Mouse (Mus musculus) limb, embryonic 12.5 days (tissue): ENCODE results near the gene Slc25a17. TPM values are rescaled to one million over a fixed set of nuclear protein-coding genes. Genes with fewer than 3 reads are reported as not detected.

Source experiments
- ATAC-seq: fragments of 200-750 bp; cut with Nextera tagmentation; 2 replicates; pipeline ENCODE4 v1.8.0; 2017; ENCODE audit warnings: low read depth, moderate TSS enrichment; ENCODE audit not compliant: insufficient number of reproducible peaks, insufficient read depth, low FRiP score, low TSS enrichment
- H3K27ac ChIP-seq: fragments of 300-500 bp; sonication (generic); 2 replicates; pipeline ENCODE4 v1.5.1; 2016; ENCODE audit warnings: mild to moderate bottlenecking, moderate library complexity
- H3K27me3 ChIP-seq: fragments of 300-500 bp; sonication (generic); 2 replicates; pipeline ENCODE4 v1.6.1; 2016; ENCODE audit warnings: mild to moderate bottlenecking, moderate library complexity
- H3K36me3 ChIP-seq: fragments of 300-500 bp; sonication (generic); 2 replicates; pipeline ENCODE4 v1.6.1; 2016; ENCODE audit warnings: mild to moderate bottlenecking, moderate library complexity
- H3K4me1 ChIP-seq: fragments of 300-500 bp; sonication (generic); replicated peaks from 2 replicates; pipeline ENCODE4 v1.6.1; 2016
- H3K4me2 ChIP-seq: fragments of 300-500 bp; sonication (generic); 2 replicates; pipeline ENCODE4 v1.6.1; 2016; ENCODE audit warnings: mild to moderate bottlenecking, moderate library complexity
- H3K4me3 ChIP-seq: fragments of 300-500 bp; sonication (generic); replicated peaks from 2 replicates; pipeline ENCODE4 v1.5.1; 2016; ENCODE audit warnings: mild to moderate bottlenecking
- H3K9ac ChIP-seq: fragments of 300-500 bp; sonication (generic); replicated peaks from 2 replicates; pipeline ENCODE4 v1.6.1; 2016; ENCODE audit warnings: mild to moderate bottlenecking, moderate library complexity
- H3K9me3 ChIP-seq: fragments of 300-500 bp; sonication (generic); 2 replicates; pipeline ENCODE4 v1.6.1; 2016; ENCODE audit warnings: mild to moderate bottlenecking, moderate library complexity
- WGBS: fragments of 180-500 bp; shearing (Covaris S2); methylation state at CpG from one replicate; pipeline ENCODE4 v1.1.7; 2016; 5-methylcytosine and 5-hydroxymethylcytosine counted together
- polyA plus RNA-seq: library from polyadenylated mRNA; unstranded; fragments of >200 nt; fragmentation: Nextera tagmentation; extraction: Ambion mirVana; gene quantifications from 2 replicates; pipeline ENCODE4 v1.2.1, GENCODE M21; 2016

Slc25a17 gene
- polyA plus RNA-seq, 1 experiment from 2014 or later: 109 TPM

DNA sequence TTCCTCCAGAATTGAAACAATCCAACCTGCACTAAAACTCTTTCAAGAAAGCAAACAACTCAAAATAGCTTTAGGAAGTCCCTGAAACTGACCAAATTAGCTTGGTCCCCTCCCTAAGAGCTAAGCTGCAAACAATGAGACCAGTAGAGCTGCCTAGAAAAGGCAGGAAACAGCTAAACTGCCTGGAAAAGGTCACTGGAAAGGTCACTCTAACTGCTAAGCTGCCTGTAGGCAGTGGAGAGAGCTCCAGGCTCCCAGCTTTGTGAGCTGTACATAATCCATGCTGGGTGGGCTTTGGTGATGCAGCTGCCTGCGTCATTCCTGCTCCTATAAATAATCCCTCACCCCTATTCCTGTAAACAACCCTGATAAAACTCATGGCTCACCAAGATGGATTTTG lies 9.7 kb upstream of the Slc25a17 start:
- Histone ChIP-seq H3K9me3 (no peaks in the 10 kb centered on the region), H3K4me1 (no peaks in the 10 kb centered on the region), H3K36me3 (peaks cover 93% of the 10 kb centered on the region), H3K4me3 (no peak overlapping the region), H3K27me3 (no peaks in the 10 kb centered on the region), H3K9ac (no peak overlapping the region), H3K27ac (no peak overlapping the region), H3K4me2 (no peak overlapping the region)
- ATAC-seq: no peak
- 83% methylated on average over 1 of the region's 1 CpGs for WGBS

DNA sequence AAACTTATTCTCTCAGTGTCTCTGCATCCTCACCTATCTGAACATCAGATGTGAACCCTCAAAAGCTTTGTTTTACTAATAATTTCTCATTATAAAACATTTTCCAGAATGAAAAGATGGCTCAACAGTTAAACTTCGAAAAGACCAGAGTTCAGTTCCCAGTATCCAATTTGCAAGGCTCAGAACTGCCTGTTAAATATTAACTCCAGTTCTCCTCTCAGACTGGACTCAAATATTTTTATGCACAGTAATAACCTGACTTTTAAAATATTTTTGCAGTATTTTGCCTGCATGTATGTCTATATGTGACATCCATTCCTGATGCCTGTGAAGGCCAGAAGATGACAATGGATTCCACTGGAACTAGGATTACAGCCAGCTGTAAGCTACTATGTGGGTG lies 8.0 kb upstream of the Slc25a17 start:
- H3K36me3 ChIP-seq: peaks cover 96% of the 10 kb centered on the region
- WGBS: 82% methylated on average over 1 of the region's 1 CpGs

GRCm38 (mm10) chr15:81366241-81366640 lies 5.6 kb upstream of the Slc25a17 start:
- Histone ChIP-seq H3K36me3 (peaks cover 85% of the 10 kb centered on the region), H3K9me3 (no peaks in the 10 kb centered on the region), H3K27ac (no peak overlapping the region), H3K4me2 (no peak overlapping the region), H3K4me1 (peaks cover 4% of the 10 kb centered on the region), H3K27me3 (no peaks in the 10 kb centered on the region), H3K4me3 (no peak overlapping the region), H3K9ac (no peak overlapping the region)
- ATAC-seq: no peak
- WGBS: 82% methylated on average over 4 of the region's 4 CpGs

More for the DNA sequence above, 8.0 kb upstream of the Slc25a17 start:
- no peaks in the 10 kb centered on the region for H3K27me3 ChIP-seq
- H3K27ac ChIP-seq: no peak overlapping the region
- no peaks in the 10 kb centered on the region for H3K9me3 ChIP-seq
- ATAC-seq: no peak
- H3K4me1 ChIP-seq: no peaks in the 10 kb centered on the region
- no peak overlapping the region for H3K4me2 ChIP-seq
- no peak overlapping the region for H3K4me3 ChIP-seq
- no peak overlapping the region for H3K9ac ChIP-seq

DNA sequence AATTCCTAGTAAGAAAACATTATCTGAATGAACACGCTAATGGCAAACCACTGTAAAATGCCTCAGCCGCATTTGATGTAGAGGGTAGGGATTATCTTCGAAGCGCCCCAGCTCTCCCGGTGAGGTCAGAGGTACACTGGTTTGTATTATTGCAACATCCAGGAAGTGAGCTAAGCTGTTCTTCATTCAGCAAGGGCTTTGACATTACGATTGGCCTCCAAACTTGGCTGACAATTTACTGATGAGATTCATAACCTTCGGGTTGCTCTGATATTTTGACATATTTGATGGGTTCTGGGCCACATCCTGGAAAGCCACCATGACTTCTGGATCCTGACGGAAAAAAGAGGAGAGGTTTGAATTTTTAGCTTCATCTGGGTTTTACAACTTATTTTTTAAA lies 4.6 kb upstream of the Slc25a17 start:
- Histone ChIP-seq H3K9ac (no peak overlapping the region), H3K4me1 (peaks cover 7% of the 10 kb centered on the region), H3K27ac (no peak overlapping the region), H3K9me3 (no peaks in the 10 kb centered on the region), H3K4me2 (no peak overlapping the region), H3K4me3 (no peak overlapping the region), H3K36me3 (peaks cover 75% of the 10 kb centered on the region), H3K27me3 (no peaks in the 10 kb centered on the region)
- no peak for ATAC-seq
- 89% methylated on average over 8 of the region's 8 CpGs for whole genome bisulfite sequencing

DNA sequence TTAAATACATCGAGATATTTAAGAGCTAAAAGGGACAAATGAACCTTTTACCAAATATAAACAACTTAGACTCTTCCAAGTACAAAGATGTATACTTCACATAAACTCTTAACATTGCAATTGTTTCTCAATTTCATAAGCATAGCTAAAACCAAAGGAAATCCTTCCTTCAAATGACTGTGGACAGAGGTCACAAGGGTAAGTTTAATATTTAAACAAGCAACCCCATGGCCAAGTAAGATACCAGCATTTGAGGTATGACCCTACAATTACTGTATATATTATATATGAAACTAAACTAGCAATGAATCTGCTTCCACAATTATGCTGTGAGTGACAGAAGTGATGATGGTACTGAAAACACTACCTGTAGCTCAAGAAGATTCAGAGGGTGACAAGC lies 3.7 kb upstream of the Slc25a17 start:
- peaks cover 65% of the 10 kb centered on the region for H3K36me3 ChIP-seq
- no peak for ATAC-seq
- WGBS: 94% methylated on average over 1 of the region's 1 CpGs

DNA sequence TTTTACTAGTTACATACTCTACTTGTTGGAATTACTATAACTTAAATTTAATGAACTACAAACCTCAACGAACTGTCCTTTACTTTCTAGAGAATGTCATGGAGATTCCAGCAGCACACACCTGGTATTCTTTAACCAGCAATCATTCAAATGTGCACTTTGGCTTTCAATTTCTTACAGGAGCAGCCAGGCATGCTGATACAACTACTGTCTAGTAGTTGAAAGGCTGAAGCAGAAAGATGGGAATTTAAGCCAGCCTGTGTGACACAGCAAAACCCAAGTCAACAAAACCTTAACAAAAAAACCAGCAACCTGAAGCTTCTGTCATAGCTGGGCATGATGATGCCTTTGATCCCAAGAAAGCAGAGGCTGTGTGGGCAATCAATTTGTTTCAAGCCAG lies 1.9 kb upstream of the Slc25a17 start:
- ATAC-seq: no peak
- Histone ChIP-seq H3K4me1 (peaks cover 17% of the 10 kb centered on the region), H3K9ac (no peak overlapping the region), H3K4me3 (no peak overlapping the region), H3K27ac (no peak overlapping the region), H3K36me3 (peaks cover 48% of the 10 kb centered on the region), H3K4me2 (no peak overlapping the region), H3K9me3 (no peaks in the 10 kb centered on the region), H3K27me3 (no peaks in the 10 kb centered on the region)
- 63% methylated on average over 1 of the region's 1 CpGs for WGBS

More for the DNA sequence above, 3.7 kb upstream of the Slc25a17 start:
- Histone ChIP-seq H3K4me2 (no peak overlapping the region), H3K27me3 (no peaks in the 10 kb centered on the region), H3K27ac (no peak overlapping the region), H3K4me3 (no peak overlapping the region), H3K4me1 (peaks cover 17% of the 10 kb centered on the region), H3K9me3 (no peaks in the 10 kb centered on the region), H3K9ac (no peak overlapping the region)

DNA sequence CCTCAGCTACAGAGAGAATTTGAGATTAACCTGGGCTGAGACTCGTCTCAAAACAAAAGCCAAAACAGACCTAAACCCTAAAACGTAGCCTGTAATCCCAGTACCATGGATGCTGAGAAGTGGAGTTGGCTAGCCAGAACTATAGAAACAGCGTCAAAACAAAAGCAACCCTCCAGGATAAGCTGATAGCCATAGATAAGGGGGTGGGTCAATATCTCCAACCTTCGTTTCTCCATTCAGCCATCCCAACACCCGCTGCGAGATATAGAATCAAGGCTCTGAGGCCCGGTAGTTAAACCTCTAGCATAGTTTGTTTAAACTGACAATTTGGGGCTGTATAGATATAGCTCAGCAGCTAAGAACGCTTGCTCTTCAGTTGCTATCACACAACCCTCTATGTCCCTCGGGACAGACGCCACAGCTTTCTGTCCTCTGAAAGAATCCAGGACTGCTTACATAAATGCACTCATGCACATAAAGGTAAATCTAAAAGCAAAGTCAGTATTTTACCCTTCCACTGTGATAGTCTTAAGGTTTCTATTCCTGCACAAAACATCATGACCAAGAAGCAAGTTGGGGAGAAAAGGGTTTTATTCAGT lies 904 bp upstream of the Slc25a17 start:
- 0 out of 2 replicates have a peak overlapping the region, but pooled peaks have one; percentile 18 for H3K9ac ChIP-seq
- H3K4me2 ChIP-seq: peak overlapping the region; percentile 80
- peak overlapping the region; percentile 87 for H3K27ac ChIP-seq

GRCm38 (mm10) chr15:81361022-81361404 lies 401 bp upstream of the Slc25a17 start:
- no peaks in the 10 kb centered on the region for H3K27me3 ChIP-seq
- peak overlapping the region; percentile 80 for H3K4me2 ChIP-seq
- H3K4me3 ChIP-seq: peak overlapping the region; percentile 62
- no peak; the same call in 1 of the 2 replicates for ATAC-seq
- peaks cover 33% of the 10 kb centered on the region for H3K36me3 ChIP-seq
- H3K4me1 ChIP-seq: peaks cover 23% of the 10 kb centered on the region
- H3K9ac ChIP-seq: peak overlapping the region; percentile 18; the same call in 1 of the 2 replicates
- WGBS: 37% methylated on average over 6 of the region's 6 CpGs
- no peaks in the 10 kb centered on the region for H3K9me3 ChIP-seq
- peak overlapping the region; percentile 87 for H3K27ac ChIP-seq

More for the DNA sequence above, 904 bp upstream of the Slc25a17 start:
- WGBS: 42% methylated on average over 10 of the region's 10 CpGs
- ATAC-seq: no peak
- H3K4me1 ChIP-seq: peaks cover 23% of the 10 kb centered on the region
- H3K27me3 ChIP-seq: no peaks in the 10 kb centered on the region
- H3K36me3 ChIP-seq: peaks cover 38% of the 10 kb centered on the region
- no peaks in the 10 kb centered on the region for H3K9me3 ChIP-seq
- peak overlapping the region; percentile 62; the same call in 1 of the 2 replicates for H3K4me3 ChIP-seq

GRCm38 (mm10) chr15:81359421-81359820 lies 1.2 kb downstream of the Slc25a17 start:
- Histone ChIP-seq H3K4me3 (peak overlapping the region; percentile 62; the same call in 1 of the 2 replicates), H3K9ac (no peak overlapping the region), H3K36me3 (peaks cover 21% of the 10 kb centered on the region), H3K9me3 (no peaks in the 10 kb centered on the region), H3K4me1 (peaks cover 23% of the 10 kb centered on the region), H3K27me3 (no peaks in the 10 kb centered on the region), H3K4me2 (peak overlapping the region; percentile 80), H3K27ac (no peak overlapping the region)
- WGBS: 80% methylated on average over 5 of the region's 5 CpGs
- ATAC-seq: no peak

DNA sequence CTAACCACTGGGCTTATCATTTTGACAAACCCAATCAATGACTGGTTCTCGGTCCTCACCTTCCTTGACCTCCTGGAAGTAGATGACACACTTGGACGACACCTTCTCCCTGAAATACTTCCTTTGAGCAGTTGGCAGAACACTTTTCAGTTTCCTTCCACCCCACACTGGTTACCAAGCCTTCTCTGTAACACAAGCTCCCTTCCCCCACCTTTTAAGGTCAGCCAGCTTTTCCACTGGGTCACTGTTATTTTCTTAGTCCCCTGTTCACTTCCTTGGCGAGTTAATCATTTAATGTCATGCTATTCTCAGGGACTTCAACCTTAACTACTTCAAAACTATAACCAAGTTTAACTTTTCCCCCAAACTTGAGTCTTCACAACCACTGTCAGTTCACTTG lies 1.7 kb downstream of the Slc25a17 start:
- WGBS: 83% methylated on average over 3 of the region's 3 CpGs
- Histone ChIP-seq H3K4me2 (peak overlapping the region; percentile 80; the same call in 1 of the 2 replicates), H3K4me3 (no peak overlapping the region), H3K4me1 (peaks cover 23% of the 10 kb centered on the region), H3K27ac (no peak overlapping the region), H3K9me3 (no peaks in the 10 kb centered on the region), H3K27me3 (no peaks in the 10 kb centered on the region), H3K36me3 (peaks cover 17% of the 10 kb centered on the region), H3K9ac (no peak overlapping the region)
- no peak for ATAC-seq

GRCm38 (mm10) chr15:81356946-81357345 lies 3.7 kb downstream of the Slc25a17 start:
- Histone ChIP-seq H3K27me3 (no peaks in the 10 kb centered on the region), H3K4me2 (no peak overlapping the region), H3K27ac (no peak overlapping the region), H3K9ac (no peak overlapping the region), H3K36me3 (0 out of 2 replicates have a peak, but pooled peaks cover 3% of the 10 kb centered on the region), H3K4me1 (peaks cover 23% of the 10 kb centered on the region), H3K9me3 (no peaks in the 10 kb centered on the region), H3K4me3 (no peak overlapping the region)
- 20% methylated on average over 5 of the region's 5 CpGs for WGBS
- ATAC-seq: no peak
